Mouse (Mus musculus) midbrain, embryonic 16.5 days (tissue): ENCODE measurements around the gene Dusp19. TPM values are rescaled to one million over a fixed set of nuclear protein-coding genes. Genes with fewer than 3 reads are reported as not detected.

Experiments used
- ATAC-seq: fragments of 200-750 bp; cut with Nextera tagmentation; 2 replicates; pipeline ENCODE4 v1.8.0; 2017; ENCODE audit warnings: moderate TSS enrichment
- H3K27ac ChIP-seq: fragments of 300-500 bp; sonication (generic); 2 replicates; pipeline ENCODE4 v1.5.1; 2014; ENCODE audit warnings: mild to moderate bottlenecking, low read length, mixed read lengths
- H3K27me3 ChIP-seq: fragments of 300-500 bp; sonication (generic); 2 replicates; pipeline ENCODE4 v1.6.1; 2014; ENCODE audit warnings: low read depth, low read length, mixed read lengths; ENCODE audit not compliant: control insufficient read depth, insufficient read depth
- H3K36me3 ChIP-seq: fragments of 300-500 bp; sonication (generic); 2 replicates; pipeline ENCODE4 v1.6.1; 2014; ENCODE audit warnings: mild to moderate bottlenecking, low read length, moderate library complexity, mixed read lengths; ENCODE audit not compliant: control insufficient read depth, insufficient read depth
- H3K4me1 ChIP-seq: fragments of 300-500 bp; sonication (generic); 2 replicates; pipeline ENCODE4 v1.6.1; 2014; ENCODE audit warnings: mild to moderate bottlenecking, low read length, mixed read lengths; ENCODE audit not compliant: control insufficient read depth, insufficient read depth
- H3K4me2 ChIP-seq: fragments of 300-500 bp; sonication (generic); 2 replicates; pipeline ENCODE4 v1.6.1; 2014; ENCODE audit warnings: mild to moderate bottlenecking, low read length, mixed read lengths
- H3K4me3 ChIP-seq: fragments of 300-500 bp; sonication (generic); 2 replicates; pipeline ENCODE4 v1.5.1; 2014; ENCODE audit warnings: low read depth, mild to moderate bottlenecking, low read length, moderate library complexity, mixed read lengths
- H3K9ac ChIP-seq: fragments of 300-500 bp; sonication (generic); 2 replicates; pipeline ENCODE4 v1.6.1; 2014; ENCODE audit warnings: low read depth, low read length, mixed read lengths
- H3K9me3 ChIP-seq: fragments of 300-500 bp; sonication (generic); replicated peaks from 2 replicates; pipeline ENCODE4 v1.6.1; 2014; ENCODE audit warnings: mild to moderate bottlenecking, low read length, mixed read lengths; ENCODE audit not compliant: control insufficient read depth, poor library complexity, severe bottlenecking
- WGBS: fragments of 180-500 bp; shearing (Covaris S2); extraction: QIAGEN DNeasy Blood & Tissue Kit; methylation state at CpG from one replicate; pipeline ENCODE4 v1.1.7; 2014; 5-methylcytosine and 5-hydroxymethylcytosine counted together
- polyA plus RNA-seq: library from polyadenylated mRNA; unstranded; fragments of >200 nt; fragmentation: Nextera tagmentation; extraction: Ambion mirVana; gene quantifications from 2 replicates; pipeline ENCODE4 v1.2.1, GENCODE M21; 2015

The Dusp19 gene
- polyA plus RNA-seq, 1 experiment from 2014 or later: 18.0 TPM

DNA sequence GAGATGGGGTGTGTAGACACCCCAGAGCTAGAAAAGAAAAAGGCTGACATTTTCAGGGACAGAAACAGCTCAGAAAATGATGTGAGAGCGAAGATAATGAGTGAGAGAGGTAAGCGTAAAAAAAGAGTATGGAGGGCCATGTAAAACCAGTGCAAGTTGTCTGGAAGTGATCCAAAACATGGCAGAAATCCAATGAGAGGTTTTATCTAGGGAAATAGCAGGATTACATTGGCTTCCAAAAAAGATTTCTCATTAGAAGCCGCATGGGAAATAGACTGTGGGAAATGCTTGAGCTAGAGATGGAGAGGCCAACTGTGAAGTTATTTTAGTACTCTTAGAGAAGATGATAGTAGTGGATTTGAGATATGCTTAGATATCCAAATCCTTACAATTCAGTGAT lies 5.1 kb downstream of the Dusp19 start:
- no peak for ATAC-seq
- Histone ChIP-seq H3K4me2 (no peak overlapping the region), H3K27ac (no peak overlapping the region), H3K27me3 (no peaks in the 10 kb centered on the region), H3K9ac (no peak overlapping the region), H3K4me3 (no peak overlapping the region), H3K36me3 (peaks cover 18% of the 10 kb centered on the region), H3K4me1 (peaks cover 13% of the 10 kb centered on the region), H3K9me3 (no peaks in the 10 kb centered on the region; the same call in 1 of the 2 replicates)
- WGBS: 90% methylated on average over 3 of the region's 3 CpGs

DNA sequence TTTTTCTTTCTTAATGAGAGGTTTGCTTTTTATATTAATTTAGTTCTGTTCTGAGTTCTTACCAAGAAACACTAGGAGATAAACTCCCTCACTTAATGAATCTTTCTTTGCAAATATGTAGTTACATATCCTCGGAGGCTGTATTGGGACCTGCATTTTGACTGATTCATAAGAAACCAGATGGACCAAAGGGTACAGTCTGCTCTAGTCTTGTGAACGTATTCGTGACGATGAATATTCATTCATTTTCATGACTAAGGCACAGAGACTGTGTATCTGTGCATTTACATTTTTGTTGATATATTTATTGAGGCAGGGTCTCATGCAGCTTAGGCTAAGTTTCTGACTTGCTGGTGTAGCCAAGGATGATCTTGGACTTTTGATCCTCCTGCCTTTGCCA lies 7.7 kb downstream of the Dusp19 start:
- no peaks in the 10 kb centered on the region; the same call in 1 of the 2 replicates for H3K9me3 ChIP-seq
- H3K36me3 ChIP-seq: peaks cover 20% of the 10 kb centered on the region
- no peak overlapping the region for H3K4me3 ChIP-seq
- no peak overlapping the region for H3K27ac ChIP-seq
- no peaks in the 10 kb centered on the region for H3K4me1 ChIP-seq
- ATAC-seq: no peak
- no peaks in the 10 kb centered on the region for H3K27me3 ChIP-seq
- WGBS: 97% methylated on average over 4 of the region's 4 CpGs
- H3K9ac ChIP-seq: no peak overlapping the region
- H3K4me2 ChIP-seq: no peak overlapping the region

DNA sequence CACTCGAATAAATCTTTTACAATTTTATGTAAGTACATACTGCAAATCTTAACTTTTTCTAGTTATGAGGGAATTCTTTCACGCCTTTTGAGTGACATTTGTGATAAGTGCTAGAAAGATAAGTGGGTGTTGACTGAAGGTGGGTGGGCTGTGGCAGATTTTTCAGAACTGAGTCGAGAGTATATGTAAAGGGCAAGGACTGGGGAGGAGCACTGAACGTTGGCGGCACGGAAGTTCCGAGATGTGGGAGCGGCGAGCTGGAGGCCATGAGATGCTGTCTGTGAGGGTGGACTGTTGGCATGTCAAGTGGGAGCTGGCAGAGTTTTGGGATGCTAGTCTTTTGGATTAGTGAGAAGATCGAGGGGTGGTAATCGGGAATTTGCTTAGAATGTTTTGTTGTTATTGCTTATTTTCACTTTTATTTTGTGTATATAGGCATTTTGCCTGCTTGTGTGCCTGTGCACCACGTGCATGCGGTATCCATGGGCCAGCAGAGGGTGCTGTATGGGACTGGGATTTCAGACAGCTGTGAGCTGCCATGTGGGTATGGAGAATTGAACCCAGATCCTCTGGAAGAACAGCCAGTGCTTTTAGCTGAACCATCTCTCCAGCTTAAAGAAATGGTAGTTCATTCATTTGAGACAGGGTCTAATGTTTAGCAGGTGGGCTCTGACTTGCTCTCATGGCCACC lies 15.6 kb downstream of the Dusp19 start:
- H3K36me3 ChIP-seq: no peaks in the 10 kb centered on the region
- H3K9me3 ChIP-seq: no peaks in the 10 kb centered on the region
- no peaks in the 10 kb centered on the region for H3K4me1 ChIP-seq
- WGBS: 95% methylated on average over 13 of the region's 13 CpGs
- H3K27me3 ChIP-seq: no peaks in the 10 kb centered on the region
- no peak overlapping the region for H3K4me2 ChIP-seq
- no peak overlapping the region for H3K4me3 ChIP-seq
- H3K27ac ChIP-seq: no peak overlapping the region
- no peak overlapping the region for H3K9ac ChIP-seq
- ATAC-seq: no peak

DNA sequence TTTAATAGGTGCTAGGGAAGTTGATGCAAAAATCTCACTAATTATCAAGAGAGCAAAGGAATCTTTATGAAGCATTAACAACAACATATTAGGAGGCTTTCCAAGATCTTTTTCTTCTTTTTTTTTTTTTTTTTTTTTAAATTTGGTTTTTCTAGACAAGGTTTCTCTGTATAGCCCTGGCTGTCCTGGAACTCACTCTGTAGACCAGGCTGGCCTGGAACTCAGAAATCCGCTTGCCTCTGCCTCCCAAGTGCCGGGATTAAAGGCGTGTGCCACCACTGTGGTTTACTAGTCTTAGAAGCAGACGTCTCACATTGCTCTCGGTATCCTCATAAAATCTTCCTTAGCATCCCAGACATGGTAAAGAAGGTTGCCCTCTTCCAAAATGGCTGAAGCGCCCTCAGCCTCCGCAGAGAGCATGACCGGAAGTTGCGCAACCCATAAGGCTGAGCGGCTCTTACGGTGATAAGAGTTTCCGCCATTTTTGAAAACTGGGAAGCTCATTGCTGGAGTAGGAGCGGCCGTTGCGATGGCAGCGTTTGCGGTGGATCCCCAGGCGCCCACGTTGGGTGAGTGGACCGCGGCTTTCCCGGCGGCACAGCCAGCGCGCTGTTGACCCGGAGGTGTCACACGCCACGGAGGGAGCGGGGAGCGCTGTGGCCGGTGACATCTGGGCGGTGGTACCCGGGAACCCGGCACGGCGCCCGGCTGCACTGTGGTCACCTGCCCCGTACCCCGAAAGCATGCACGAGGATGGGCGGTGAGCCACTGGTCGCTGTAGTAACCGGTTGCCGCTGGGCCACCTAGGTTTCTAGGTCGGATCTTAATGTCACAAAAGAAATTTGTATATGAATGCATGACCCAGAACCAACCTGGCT lies 21.8 kb downstream of the Dusp19 start:
- peak overlapping the region; percentile 69 for H3K4me2 ChIP-seq
- H3K9ac ChIP-seq: peak overlapping the region; percentile 79
- peak; percentile 99 for ATAC-seq
- WGBS: 0% methylated on average over 44 of the region's 45 CpGs
- no peaks in the 10 kb centered on the region for H3K27me3 ChIP-seq
- H3K27ac ChIP-seq: peak overlapping the region; percentile 77
- peak overlapping the region; percentile 90 for H3K4me3 ChIP-seq
- peaks cover 10% of the 10 kb centered on the region for H3K4me1 ChIP-seq
- H3K36me3 ChIP-seq: peaks cover 3% of the 10 kb centered on the region
- no peaks in the 10 kb centered on the region for H3K9me3 ChIP-seq

DNA sequence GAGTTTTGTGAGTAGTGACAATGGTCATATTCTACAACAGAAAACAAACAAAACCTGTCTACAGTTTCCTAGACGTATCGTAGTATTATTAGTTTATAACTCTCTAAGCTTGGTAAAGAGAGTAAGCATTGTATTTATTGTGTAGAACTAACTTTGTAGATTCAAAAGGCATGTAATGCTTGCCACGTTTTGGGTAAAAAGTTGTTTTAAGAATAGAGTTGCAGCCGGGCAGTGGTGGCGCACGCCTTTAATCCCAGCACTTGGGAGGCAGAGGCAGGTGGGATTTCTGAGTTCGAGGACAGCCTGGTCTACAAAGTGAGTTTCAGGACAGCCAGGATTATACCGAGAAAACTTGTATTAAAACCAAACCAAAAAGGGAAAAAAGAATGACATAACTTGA lies 22.6 kb downstream of the Dusp19 start:
- peak overlapping the region; percentile 79 for H3K9ac ChIP-seq
- peak overlapping the region; percentile 69 for H3K4me2 ChIP-seq
- H3K36me3 ChIP-seq: peaks cover 3% of the 10 kb centered on the region
- ATAC-seq: no peak
- H3K4me3 ChIP-seq: peak overlapping the region; percentile 90
- H3K9me3 ChIP-seq: no peaks in the 10 kb centered on the region
- no peak overlapping the region for H3K27ac ChIP-seq
- WGBS: 11% methylated on average over 8 of the region's 8 CpGs
- no peaks in the 10 kb centered on the region for H3K27me3 ChIP-seq
- peaks cover 10% of the 10 kb centered on the region for H3K4me1 ChIP-seq

DNA sequence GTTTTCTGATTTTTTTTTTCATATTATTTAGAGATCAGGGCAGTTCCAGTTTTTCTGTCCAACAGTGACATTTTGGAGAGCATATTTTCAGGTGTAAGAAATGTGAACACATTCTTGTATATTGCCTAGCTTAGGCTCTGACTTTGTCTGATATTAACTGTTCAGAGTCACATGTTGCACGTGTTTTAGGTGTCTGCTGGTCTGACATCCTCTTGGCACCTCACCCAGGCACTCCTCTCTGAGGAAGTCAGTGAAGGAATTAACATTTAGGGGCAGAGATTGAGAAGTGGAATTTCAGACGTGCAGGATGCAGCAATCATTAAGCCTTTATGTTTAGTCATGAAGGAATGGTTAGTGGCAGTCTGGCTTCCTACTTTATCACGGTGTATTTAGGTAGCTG lies 23.0 kb downstream of the Dusp19 start:
- WGBS: 64% methylated on average over 3 of the region's 3 CpGs
- Histone ChIP-seq H3K4me3 (no peak overlapping the region), H3K4me2 (peak overlapping the region; percentile 23; the same call in 1 of the 2 replicates), H3K9ac (no peak overlapping the region), H3K27me3 (no peaks in the 10 kb centered on the region), H3K9me3 (no peaks in the 10 kb centered on the region), H3K4me1 (peaks cover 10% of the 10 kb centered on the region), H3K36me3 (peaks cover 3% of the 10 kb centered on the region), H3K27ac (no peak overlapping the region)
- no peak for ATAC-seq

DNA sequence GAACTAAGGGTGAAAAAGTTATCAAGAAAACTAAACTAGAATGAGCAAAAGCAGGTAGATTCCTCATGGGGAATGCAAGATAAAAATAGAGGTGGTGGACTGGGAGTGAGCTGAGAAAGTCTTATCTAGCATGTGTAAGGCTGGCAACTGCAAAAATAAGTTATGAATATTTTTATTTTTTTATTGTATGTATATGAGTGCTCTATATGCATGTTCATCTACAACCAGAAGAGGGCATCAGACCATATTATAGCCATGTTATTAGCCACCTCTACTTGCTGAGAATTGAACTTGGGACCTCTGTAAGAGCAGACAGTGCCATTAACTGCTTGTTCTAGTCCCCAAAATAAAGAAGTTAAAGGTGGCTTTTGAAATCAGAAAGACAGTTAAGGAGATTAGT lies 44.6 kb downstream of the Dusp19 start:
- Histone ChIP-seq H3K9ac (no peak overlapping the region), H3K27ac (no peak overlapping the region), H3K4me1 (no peaks in the 10 kb centered on the region), H3K27me3 (no peaks in the 10 kb centered on the region), H3K4me2 (no peak overlapping the region), H3K4me3 (no peak overlapping the region), H3K9me3 (no peaks in the 10 kb centered on the region), H3K36me3 (peaks cover 9% of the 10 kb centered on the region)
- ATAC-seq: no peak

DNA sequence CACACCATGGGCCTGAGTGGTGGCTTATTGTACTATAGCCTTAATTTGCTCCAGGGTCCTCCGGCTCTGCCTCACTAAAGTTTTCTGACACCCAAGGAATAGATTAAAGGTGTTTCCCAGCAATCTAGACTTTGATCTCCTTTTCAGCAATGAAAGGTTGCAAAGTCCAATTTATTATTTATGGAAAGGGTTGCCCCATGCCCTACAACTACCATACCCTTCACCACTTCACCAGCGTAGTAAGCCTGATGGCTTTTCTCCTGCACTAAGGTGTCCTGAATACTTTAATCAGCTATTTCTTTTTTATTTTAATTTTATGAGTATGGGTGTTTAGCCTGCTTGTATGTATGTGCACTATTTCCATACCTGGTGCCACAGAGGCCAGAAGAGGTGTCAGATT lies 45.8 kb downstream of the Dusp19 start:
- H3K27ac ChIP-seq: no peak overlapping the region
- H3K9ac ChIP-seq: no peak overlapping the region
- no peaks in the 10 kb centered on the region for H3K9me3 ChIP-seq
- H3K27me3 ChIP-seq: no peaks in the 10 kb centered on the region
- ATAC-seq: no peak
- H3K4me3 ChIP-seq: no peak overlapping the region
- no peaks in the 10 kb centered on the region for H3K4me1 ChIP-seq
- 94% methylated on average over 2 of the region's 2 CpGs for WGBS
- H3K36me3 ChIP-seq: peaks cover 5% of the 10 kb centered on the region; the same call in 1 of the 2 replicates
- no peak overlapping the region for H3K4me2 ChIP-seq

DNA sequence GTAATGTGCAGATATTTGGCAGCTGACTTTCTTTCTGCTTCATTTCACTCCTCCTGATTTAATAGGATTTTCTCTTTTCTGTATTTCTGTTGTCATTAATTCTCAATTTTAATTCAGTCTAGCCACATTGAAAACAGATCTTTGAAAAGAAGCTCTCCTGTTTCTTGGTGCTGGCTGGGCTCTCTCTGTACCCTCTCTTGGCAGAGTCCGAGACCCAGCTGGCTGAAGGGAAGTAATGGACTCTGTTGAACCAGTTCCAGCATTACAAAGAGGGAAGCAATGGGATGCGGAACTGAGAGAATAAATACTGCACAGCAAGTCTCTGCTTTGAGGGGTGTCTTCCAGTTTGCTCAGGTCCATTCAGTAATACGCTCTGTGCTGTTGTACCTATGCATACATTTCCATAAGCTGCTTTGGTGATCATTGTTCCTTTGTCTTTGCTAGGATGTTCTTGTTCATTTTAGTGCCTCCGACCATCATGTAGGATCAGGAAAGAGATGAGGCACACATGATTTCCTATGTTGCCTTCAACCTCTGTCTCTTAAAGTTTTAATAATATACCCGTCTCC lies 50.6 kb downstream of the Dusp19 start:
- H3K4me1 ChIP-seq: no peaks in the 10 kb centered on the region
- no peak overlapping the region for H3K27ac ChIP-seq
- WGBS: 66% methylated on average over 5 of the region's 5 CpGs
- no peak overlapping the region for H3K9ac ChIP-seq
- no peaks in the 10 kb centered on the region for H3K9me3 ChIP-seq
- H3K36me3 ChIP-seq: peaks cover 5% of the 10 kb centered on the region; the same call in 1 of the 2 replicates
- peak; percentile 56 for ATAC-seq
- no peak overlapping the region for H3K4me2 ChIP-seq
- no peaks in the 10 kb centered on the region for H3K27me3 ChIP-seq
- no peak overlapping the region for H3K4me3 ChIP-seq
